Mouse (Mus musculus): ENCODE measurements at regions not wholly inside any gene's neighbourhood (a gene's known extent, or its start where the extent isn't known, plus 50 kb on each side); places are given as distances from the start of the nearest gene placed in this dataset.

DNA sequence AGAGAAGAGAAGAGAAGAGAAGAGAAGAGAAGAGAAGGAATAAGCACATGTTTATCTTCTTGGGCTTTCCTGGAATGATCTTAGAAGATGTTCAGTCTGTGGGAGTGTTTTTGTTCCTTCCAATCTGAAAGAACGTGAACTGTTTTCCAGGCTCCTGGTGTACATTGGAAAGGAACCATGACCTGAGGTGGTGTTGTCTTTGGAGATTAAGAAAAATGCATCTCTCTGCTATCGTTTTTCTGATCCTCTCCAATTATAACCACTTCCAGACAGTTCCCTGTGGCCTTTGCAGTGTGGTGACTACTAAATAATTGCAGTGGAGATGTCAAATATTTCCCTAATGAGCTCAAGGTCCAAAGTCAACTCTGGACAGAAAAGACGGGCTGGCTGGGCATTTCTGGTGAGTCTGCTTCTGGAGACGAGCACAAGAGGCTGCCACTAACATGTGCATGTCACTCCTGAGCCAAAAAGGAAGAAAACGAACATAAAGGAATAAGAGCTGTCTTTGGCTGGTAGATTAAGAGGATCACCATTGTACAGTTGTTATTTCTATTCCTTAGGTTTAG, 431.7 kb downstream of the Adgrl2 start:
- DNase-seq (ENCODE audit: low read depth) = no peak

DNA sequence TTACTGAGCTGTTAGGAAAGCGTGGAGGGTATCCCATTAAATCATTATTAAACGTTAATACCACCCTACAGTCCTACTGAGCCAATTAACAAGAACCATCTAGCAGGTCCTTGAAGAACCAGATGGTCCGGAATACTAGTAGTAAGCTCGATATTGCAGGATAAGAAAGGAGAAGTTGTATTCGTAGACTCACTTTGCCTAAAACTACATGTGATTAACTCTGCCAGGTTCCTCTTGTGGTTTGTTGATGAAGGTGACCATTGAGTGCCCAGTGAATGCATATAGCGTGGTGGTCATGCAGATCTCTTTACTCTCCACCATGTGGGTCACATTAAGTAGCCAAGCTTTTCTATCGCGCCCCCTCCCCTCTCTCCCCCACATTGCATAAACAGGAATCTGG, 435.0 kb downstream of the Adgrl2 start:
- DNase-seq (ENCODE audit: low read depth) = no peak

DNA sequence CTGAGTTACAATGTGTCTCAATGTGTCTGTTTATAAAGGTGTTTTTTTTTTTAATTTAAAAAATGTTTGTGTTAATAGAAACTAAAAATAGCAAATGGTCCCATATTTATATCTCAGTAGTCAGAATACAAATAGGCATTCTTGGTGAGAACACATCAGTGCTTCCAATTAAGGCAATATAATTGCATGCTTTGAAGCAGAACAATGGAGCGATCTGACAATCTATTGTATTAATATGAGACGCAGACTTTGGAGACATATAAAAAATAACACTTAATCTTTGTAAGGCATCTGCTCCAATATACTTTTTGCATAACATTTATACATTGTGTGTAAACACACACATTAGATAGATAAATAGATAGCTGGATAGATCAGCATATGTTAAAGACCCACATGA, 439.6 kb downstream of the Adgrl2 start:
- DNase-seq (ENCODE audit: low read depth) = no peak

DNA sequence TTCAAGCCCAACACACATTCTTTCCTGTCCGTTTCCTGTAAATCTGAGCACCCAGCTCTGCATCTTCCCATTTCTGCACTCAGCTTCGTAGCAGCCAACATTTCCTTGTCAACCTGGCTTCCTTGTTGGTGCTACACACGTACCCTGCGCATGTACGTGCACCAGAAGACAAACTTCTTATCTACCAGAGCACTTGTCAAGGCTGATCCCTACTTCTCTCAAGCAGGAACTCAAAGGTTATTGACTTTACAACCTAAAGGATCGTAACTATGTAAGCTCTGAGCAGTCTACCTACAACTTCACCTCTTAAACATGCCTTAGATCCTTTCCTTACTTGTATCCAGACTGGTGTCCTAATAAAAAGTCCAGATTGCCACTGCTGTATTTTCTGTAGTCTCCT, 445.4 kb downstream of the Adgrl2 start:
- no peak for DNase-seq (ENCODE audit: low read depth)

DNA sequence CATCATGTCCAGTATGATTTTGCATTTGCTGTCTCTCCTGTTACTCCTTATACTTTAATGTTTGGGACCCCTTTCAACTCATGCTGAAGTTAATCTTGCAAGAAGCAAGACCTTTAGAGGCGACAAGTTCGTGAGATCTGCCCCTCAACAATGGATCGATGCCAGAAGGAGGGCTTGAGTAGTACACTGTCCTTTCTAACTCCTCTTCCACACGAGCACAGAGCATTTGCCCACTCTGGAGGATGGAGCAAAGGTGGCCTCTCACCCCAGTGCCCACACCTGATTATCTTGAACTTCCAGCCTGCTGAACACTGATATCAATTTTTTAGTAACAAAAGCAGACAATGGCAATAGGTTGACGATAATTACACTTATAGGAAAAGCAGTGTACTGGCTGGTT, 448.1 kb downstream of the Adgrl2 start:
- no peak for DNase-seq (ENCODE audit: low read depth)

DNA sequence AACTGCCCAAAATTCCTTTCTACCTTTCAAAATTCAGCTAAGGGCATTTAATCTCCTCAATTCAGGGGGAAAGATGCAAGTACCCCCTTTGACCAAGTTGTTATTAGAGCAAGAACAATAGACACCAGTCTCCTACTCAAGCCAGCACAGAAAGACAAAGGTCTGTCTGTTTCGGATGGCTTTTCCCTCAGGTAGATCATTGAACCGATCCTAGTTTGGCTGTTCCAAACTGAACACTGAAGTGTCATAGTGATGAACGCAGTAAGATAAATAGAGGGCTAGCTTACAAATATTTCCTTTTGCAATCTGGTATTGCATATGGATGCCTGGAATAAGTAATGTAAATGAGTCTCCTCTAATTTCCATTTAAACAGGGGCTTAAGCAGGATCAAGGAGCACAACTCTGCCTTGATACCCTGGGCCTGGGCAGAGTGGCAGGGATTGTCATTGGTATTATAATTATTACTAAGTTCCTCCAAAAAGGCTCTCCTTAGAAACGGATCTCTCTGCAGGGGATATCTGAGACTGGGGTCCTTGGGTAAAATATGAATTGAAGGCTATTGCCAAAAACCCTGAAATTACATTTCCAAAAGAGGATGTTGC, 452.6 kb downstream of the Adgrl2 start:
- DNase-seq (ENCODE audit: low read depth) = no peak

DNA sequence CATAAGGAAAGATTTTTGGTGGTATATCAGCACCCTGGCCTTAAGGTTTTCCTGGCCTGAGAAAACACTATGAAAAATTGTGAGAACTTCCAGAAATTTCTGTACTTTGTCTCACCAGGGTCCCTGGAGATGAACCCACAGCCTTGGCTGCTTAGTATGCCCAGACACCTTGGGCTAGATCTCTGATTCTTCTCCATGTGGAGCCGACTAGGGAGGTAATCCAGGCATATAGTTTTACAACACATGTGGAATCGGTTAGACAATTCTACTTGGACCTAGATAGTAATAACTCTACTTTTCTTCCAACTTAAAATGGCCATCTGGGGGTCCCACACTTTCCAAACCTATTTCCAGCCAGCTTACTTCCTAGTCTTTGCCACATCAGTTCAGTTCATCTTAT, 460.5 kb downstream of the Adgrl2 start:
- DNase-seq (ENCODE audit: low read depth) = no peak

DNA sequence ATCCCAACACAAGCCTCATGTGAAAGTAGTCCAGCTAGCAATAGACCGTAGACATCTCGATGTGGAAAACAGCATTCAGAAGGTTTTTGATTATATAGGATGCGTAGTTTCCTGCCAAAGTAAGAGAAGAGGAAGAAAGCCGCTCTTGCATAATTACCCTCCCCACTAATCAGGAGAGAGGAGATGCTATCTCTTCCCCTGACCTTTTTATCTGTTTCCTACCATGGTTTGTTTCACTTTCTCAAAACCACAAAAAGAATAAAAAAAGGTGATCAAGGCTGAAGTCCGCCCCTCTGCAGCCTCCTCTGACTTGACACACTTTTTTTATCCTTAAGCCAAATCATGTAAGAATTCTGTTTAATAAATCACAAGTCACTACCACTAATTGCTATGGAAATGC, 480.0 kb downstream of the Adgrl2 start:
- DNase-seq (ENCODE audit: low read depth) = peak; percentile 16

DNA sequence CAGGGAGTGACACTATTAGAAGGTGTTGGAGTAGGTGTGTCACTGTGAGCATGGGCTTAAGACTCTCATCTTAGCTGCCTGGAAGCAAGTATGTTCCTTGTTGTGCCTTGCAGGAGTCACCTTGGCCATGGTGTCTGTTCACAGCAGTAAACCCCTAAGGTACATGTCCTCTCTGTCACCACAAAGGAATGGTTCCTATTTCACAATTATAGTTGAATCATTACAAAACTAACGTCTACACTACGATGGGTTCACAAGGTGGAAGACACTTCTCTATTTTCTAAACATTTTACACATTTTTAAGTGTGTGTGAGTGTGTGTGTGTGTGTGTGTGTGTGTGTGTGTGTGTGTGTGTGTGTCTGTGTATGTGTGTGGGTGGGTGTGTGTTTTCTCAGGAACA, 485.4 kb downstream of the Adgrl2 start:
- DNase-seq (ENCODE audit: low read depth) = no peak

DNA sequence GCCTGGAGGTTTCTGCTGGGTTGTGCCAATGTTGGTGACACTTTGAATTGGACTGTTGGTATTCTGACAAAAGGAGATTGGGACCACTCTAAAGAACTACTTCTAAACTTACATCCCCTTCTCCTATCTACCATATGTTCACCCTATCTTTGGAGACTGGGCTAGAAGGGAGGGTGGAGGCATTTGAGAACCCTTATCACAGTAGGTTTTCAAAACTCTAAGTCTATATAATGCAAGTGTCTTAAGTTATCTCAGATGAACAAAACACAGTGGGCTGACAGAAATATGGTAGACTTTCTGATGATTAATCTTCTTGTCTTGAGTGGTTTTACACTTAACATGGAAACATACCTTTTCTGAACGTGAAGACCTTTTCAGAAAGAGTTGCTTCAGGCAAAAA, 486.9 kb downstream of the Adgrl2 start:
- no peak for DNase-seq (ENCODE audit: low read depth)

DNA sequence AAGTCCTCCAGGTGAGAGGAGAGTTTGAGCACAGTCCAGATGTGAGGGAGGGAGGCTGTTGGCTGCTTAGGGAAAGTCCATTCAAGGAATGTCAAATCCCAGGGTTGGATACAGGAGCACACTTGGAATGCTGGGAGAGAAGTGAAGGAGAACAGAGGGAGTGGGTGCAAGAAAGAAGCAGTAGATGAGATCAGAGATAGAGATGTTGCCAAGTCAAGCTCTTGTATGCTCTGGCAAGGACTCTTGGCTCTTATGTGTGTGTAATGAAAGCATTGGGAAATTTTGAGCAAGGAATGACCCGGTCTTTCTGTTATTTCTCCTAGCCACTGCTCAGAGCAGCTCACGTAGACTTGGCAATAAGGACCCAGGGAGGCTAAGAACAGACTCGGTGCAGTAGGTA, 488.6 kb downstream of the Adgrl2 start:
- DNase-seq (ENCODE audit: low read depth) = no peak

DNA sequence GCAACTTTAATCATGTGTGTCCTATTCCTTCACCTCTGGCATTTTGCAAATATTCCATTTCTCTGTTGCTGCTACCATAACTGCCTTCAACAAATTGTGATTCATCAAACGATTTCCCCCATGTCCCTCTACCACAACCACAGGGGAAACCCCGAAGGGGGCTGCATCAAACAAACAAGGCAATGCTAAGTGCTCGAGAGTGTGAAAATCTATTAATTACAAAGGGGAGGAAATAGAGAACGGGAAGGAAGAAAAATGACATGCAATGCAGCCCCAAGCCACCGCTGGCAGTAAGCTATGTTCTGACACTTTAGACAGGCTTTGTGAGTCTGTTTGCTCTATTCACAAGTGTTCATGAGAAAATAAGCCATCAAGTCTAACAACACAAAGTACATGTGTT, 493.7 kb downstream of the Adgrl2 start:
- DNase-seq (ENCODE audit: low read depth) = no peak

DNA sequence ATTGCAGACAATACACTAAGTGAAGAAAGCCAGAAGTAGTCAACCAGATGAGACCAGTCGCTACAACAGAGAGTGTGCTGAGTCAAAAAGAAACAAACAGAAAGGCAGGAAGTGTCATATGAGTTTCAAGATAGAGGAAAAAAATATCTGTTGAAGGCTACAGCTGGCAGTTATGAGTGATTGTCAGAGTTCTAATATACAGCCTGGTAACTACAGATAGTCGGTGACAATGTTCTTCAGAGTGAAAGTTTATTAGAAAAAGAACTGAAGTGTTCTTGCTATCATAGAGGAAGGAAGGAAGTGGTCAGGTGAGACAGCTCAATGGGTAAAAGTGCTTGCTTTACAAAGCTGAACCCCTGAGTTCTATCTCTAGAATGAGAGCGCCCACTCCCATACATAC, 499.1 kb downstream of the Adgrl2 start:
- no peak for DNase-seq (ENCODE audit: low read depth)

DNA sequence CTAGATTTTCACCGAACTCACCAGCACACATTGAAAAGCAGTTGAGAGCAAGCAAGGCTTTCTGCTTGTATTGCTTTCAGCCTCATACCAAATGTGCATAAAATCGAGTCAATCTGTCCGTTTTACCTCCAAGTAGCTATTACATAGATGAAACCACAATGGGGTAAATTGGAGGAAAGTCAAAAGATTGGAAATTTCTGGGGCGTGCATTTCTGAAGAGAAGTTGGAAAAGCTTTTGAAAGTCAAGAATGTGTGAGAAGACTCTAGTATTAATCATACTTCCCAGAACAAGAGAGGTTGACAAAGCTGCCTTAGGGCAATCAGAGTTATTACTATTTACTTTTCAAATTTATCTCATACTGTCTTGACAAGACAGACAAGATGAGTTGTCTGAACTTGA, 501.2 kb downstream of the Adgrl2 start:
- DNase-seq (ENCODE audit: low read depth) = no peak

DNA sequence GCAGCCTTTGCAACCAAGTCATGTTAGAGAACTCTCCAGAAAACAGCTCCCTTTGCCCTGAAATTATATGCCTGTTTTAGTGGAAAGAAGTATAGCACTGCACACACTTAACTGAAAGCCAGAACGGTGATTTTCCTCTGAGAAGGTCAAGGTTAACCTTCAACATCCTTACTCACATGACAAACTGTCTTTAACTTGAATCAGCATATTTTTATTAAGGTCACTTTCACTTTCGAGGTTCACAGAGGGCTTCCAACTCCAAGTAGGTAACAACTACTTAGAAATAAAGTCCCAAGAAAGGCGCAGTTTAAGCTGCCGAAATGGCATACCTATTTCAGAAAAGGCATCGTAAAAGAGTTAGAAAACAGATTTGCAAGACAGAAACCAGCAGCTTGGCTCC, 502.4 kb downstream of the Adgrl2 start:
- DNase-seq (ENCODE audit: low read depth) = no peak

DNA sequence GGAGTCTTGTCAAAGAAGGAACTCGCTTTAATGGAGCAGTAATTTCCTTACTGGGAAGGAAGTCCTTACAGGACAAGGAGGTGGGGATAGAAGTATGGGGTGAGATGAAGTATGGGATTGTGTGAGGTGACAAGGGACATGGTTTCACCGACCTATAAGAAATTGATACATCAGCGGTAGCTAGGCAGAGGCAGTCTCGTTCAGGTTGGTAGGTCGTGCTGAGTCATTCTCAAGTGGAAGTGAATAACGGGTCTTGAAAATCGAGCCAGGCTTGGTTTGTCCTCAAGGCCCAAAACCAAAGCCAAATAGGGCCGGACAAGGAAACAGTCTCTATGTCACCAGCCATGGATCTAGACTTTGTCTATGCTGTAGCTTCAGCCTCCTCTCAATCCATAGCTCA, 514.5 kb downstream of the Adgrl2 start:
- DNase-seq (ENCODE audit: low read depth) = no peak

DNA sequence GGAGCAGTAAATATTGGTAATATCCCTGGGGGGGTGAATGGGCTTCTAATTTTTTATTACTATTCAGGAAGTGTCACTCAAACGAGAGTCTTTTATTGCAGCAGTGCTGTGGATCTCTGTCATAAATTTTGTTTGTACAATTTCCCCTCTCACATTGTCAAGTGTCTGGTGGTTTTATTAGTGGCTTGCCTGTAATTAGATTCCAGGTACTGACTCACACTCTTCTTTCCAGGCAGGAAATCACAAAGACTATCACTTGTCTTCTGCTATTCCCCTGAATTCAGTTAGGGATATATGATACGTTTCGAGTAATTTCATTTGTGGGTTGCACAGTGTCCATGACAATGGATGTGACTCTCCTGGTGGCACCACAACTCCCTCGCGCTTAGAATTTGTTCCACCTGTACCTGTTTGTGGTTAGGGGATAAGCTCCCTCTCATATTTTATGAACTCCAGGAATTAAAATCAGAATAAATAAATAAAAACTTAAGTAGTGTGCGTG, 517.4 kb downstream of the Adgrl2 start:
- DNase-seq (ENCODE audit: low read depth) = no peak

DNA sequence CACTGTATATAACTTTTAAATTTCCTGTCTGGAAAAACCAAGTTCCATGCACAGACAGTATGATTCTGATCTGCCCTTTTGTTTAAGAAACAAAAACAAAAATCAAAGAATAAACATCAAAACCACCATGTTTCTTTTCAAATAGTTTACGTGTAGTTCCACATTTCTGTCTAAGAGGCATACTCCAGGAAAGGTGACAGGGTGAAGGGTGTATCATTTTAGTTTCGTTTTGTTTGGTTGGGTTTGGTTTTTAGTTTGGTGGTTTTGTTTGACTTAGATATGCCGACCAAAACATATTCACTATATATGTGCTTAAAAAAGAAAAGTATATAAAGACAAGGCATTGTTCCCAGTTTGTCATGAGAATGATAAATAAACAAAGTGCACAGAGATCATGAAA, 524.9 kb downstream of the Adgrl2 start:
- no peak for DNase-seq (ENCODE audit: low read depth)

DNA sequence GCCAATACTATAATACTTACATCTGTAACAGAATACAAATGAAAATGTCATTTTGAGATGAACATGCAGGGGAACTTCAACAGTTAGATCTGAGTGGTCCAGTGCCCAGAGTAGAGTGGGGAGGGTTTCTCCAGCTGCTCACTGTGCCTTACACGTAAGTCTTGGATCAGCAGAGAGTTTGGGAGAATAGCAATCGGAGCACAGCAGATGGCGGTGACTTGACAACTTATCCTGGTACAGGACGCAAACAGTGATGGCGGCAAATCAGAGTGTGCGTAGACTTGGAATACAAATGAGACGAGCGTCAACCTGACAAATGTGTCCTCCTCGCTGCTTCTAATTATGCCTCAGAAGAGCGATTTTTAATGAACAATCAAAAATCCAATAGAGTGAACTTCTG, 527.6 kb downstream of the Adgrl2 start:
- DNase-seq (ENCODE audit: low read depth) = no peak

DNA sequence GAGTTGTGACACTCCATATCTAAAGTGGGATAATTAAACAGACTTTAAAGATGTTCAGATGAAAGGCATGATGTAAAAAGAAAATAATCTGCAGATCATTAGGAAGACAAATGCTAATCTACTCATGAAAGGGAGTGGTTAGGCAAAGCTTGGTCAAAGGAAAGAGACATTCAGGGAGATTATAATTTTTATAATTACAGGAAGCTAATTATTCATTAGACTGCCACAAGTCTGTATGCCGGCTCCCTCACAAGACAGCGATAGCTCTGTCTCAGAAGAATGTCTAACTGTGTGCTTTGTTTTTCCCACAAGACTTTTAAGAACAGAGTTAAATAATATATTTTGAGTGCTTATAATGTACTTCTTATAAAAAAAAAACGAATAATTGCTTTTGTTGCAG, 541.5 kb downstream of the Adgrl2 start:
- DNase-seq (ENCODE audit: low read depth) = no peak

DNA sequence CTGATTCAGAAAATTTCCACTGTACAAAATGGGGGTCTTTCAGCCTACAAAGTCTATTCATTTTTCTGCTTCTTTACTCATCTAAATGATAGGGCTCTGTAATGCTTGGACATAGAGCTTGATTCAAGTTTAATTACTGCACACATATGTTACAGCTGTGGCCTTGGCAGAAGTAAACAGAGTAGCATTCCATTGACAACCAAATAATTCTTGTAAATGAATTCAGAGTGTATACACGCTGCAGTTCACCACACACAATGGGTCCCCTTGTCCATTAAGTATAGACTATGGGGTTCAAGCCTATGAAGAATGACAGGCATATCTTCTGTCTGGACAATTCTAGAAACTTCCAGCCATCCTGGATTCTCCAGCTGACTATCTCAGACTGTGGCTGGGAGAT, 541.9 kb downstream of the Adgrl2 start:
- DNase-seq (ENCODE audit: low read depth) = no peak

DNA sequence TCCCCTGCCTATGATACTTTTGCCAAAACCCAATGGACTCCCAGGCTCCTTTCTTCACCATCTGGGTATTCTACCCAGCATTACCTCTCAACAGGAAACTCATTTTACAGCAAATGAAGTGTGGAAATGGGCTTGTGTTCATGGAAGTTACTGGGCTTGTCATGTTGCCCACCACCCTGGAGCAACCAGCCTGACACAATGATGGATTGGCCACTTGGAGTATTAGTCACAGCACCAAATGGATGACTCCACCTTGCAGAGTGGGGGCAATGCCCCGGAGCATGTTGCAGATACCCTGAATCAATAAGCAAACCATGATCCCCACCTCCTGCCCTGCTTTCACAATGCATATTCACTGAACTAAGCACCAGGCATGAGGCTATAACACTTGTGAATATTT, 543.5 kb downstream of the Adgrl2 start:
- DNase-seq (ENCODE audit: low read depth) = no peak

DNA sequence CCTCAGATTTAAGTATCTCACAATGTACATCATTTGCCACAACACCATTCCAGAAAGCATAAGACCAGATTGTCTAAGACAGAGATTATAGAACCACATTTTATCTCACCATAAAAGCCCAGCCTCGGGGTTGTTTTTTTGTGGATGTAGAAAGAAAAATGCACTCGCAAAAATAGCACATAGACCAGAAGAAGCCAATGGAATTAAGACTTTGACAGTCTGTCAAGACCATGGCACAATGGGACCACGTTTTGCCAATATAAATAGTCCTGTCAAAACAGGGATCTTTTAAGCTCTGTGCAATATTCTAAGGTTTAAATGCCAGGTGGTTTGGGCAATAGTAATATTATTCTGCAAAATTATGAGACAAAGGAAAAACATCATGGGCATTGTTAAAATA, 547.3 kb downstream of the Adgrl2 start:
- DNase-seq (ENCODE audit: low read depth) = no peak

DNA sequence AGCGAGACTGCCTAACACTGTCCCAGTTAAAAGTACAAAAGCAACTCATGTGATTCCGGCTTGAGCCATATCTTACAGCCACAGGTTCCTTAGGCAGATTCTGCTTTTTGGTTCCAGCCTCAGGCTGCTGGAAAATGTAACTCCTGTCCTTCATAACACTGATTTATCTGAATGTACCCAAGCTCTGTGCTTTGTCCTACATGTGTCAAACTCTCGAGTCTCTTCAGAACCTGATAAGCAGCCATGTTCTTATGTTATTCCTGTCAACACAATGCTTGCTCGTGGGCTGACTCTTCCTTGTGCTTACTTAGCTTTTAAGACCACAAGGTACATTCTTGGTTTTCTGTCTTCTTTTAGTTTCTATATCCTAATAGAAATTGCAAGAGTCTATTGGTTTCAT, 556.3 kb downstream of the Adgrl2 start:
- no peak for DNase-seq (ENCODE audit: low read depth)
